30 mouse cellular contexts compared by ENCODE assay signal in genomic region chr5:30611091-30611490, GRCm38 (mm10). TPM values are rescaled to one million over a fixed set of nuclear protein-coding genes. Genes with fewer than 3 reads are reported as not detected.
DNase-seq lines count a peak whose midpoint lies in the region; ATAC-seq and TF ChIP-seq lines count a peak whose summit lies in the region.
"Had no signal": no experiment of that assay in that cellular context is flagged by ENCODE, and none has a peak within 500 bp of the region (broad histone marks: within the 10 kb centered on the region; RNA-seq: fewer than 3 reads in every experiment).

No protein-coding gene starts in this region.

- no peak for ATAC-seq in heart, embryonic 13.5 days (ENCODE audit: extremely low read depth, insufficient number of reproducible peaks, low FRiP score, low TSS enrichment)
- ATAC-seq in midbrain, embryonic 11.5 days (ENCODE audit: low FRiP score) = no peak
- ATAC-seq in midbrain, postnatal 0 days (ENCODE audit: low FRiP score) = no peak
- ATAC-seq: CD4-positive, CD25-positive, alpha-beta regulatory T cell, adult 4 months; forebrain, embryonic 13.5 days; intestine, postnatal 0 days; Patski had no signal

- no peak overlapping the region for H3K4me3 ChIP-seq in heart, embryonic 13.5 days
- H3K4me3 ChIP-seq in midbrain, embryonic 11.5 days (ENCODE audit: low read depth, low read length) = no peak overlapping the region
- no peak overlapping the region for H3K4me3 ChIP-seq in midbrain, postnatal 0 days (ENCODE audit: low read depth, low read length)
- H3K4me3 ChIP-seq in cerebellum, adult 2 months (replicated peaks; ENCODE audit: insufficient read depth, low read depth, low read length) = no peak overlapping the region
- H3K4me3 ChIP-seq: forebrain, embryonic 13.5 days; hindbrain, embryonic 13.5 days; liver, embryonic 15.5 days; lung, embryonic 15.5 days; midbrain, embryonic 12.5 days had no signal

- TF ChIP-seq POLR2A in cerebellum, adult 2 months (IDR thresholded peaks at IDR 0.05; ENCODE audit: borderline replicate concordance, insufficient read depth, low read length) = no peak

- 42% methylated on average over 1 of the region's 1 CpGs for WGBS in heart, embryonic 13.5 days
- WGBS in midbrain, embryonic 11.5 days = 68% methylated on average over 1 of the region's 1 CpGs
- WGBS in midbrain, postnatal 0 days = 79% methylated on average over 1 of the region's 1 CpGs
- WGBS in cerebellum, adult 2 months = 64% methylated on average over 1 of the region's 1 CpGs

- peaks cover 4% of the 10 kb centered on the region; the same call in 1 of the 2 replicates for H3K36me3 ChIP-seq in heart, embryonic 13.5 days
- no peaks in the 10 kb centered on the region for H3K36me3 ChIP-seq in midbrain, embryonic 11.5 days (ENCODE audit: control insufficient read depth, insufficient read depth, low read length)
- H3K36me3 ChIP-seq in midbrain, postnatal 0 days (ENCODE audit: insufficient read depth, low read length) = no peaks in the 10 kb centered on the region
- H3K36me3 ChIP-seq: hindbrain, embryonic 13.5 days; liver, embryonic 15.5 days; lung, embryonic 15.5 days; midbrain, embryonic 12.5 days had no signal

- no peak overlapping the region for H3K4me2 ChIP-seq in heart, embryonic 13.5 days
- no peak overlapping the region for H3K4me2 ChIP-seq in midbrain, embryonic 11.5 days
- no peak overlapping the region for H3K4me2 ChIP-seq in midbrain, postnatal 0 days (ENCODE audit: low read depth, low read length, poor library complexity, severe bottlenecking)
- H3K4me2 ChIP-seq: forebrain, embryonic 13.5 days; hindbrain, embryonic 13.5 days; liver, embryonic 15.5 days; lung, embryonic 15.5 days; midbrain, embryonic 12.5 days had no signal

- no peaks in the 10 kb centered on the region; the same call in 1 of the 2 replicates for H3K9me3 ChIP-seq in heart, embryonic 13.5 days
- no peaks in the 10 kb centered on the region for H3K9me3 ChIP-seq in midbrain, embryonic 11.5 days (ENCODE audit: control insufficient read depth, low read length)
- no peaks in the 10 kb centered on the region for H3K9me3 ChIP-seq in midbrain, postnatal 0 days (ENCODE audit: low read length)
- H3K9me3 ChIP-seq: forebrain, embryonic 13.5 days; hindbrain, embryonic 13.5 days; liver, embryonic 15.5 days; lung, embryonic 15.5 days; midbrain, embryonic 12.5 days had no signal

- H3K4me1 ChIP-seq in heart, embryonic 13.5 days = peaks cover 69% of the 10 kb centered on the region
- H3K4me1 ChIP-seq in midbrain, embryonic 11.5 days (ENCODE audit: control insufficient read depth, insufficient read depth, low read length) = peaks cover 5% of the 10 kb centered on the region; the same call in 1 of the 2 replicates
- H3K4me1 ChIP-seq in midbrain, postnatal 0 days (ENCODE audit: insufficient read depth, low read length) = no peaks in the 10 kb centered on the region
- peaks cover 67% of the 10 kb centered on the region for H3K4me1 ChIP-seq in cerebellum, adult 2 months (ENCODE audit: control insufficient read depth, insufficient read depth, low read length)

- no peak for DNase-seq in heart, adult 18-20 months
- peak; percentile 59 for DNase-seq in midbrain, embryonic 11.5 days (ENCODE audit: low spot score, missing footprints)
- DNase-seq in midbrain, postnatal 0 days (ENCODE audit: low spot score) = no peak
- DNase-seq in ZHBTc4 (ENCODE audit: low read depth, low spot score) (peak; percentile 34), liver (no peak)
- no peak for DNase-seq in cerebellum, adult 2 months
- DNase-seq: adrenal gland, adult 2 months; adrenal gland, postnatal 36 days; cerebellum, adult 9-10 months; cerebellum, postnatal 36 days; gastrocnemius, postnatal 10 days; heart, postnatal 4 days; kidney, adult 9 months; kidney, postnatal 10 days; layer of hippocampus, adult 9-11 months; lung, postnatal 36 days; retina, postnatal 1 day; right cerebral cortex, postnatal 14 days; thymus, postnatal 14 days had no signal

- H3K27me3 ChIP-seq in heart, embryonic 13.5 days (replicated peaks) = no peaks in the 10 kb centered on the region
- no peaks in the 10 kb centered on the region for H3K27me3 ChIP-seq in midbrain, embryonic 11.5 days (ENCODE audit: control insufficient read depth, insufficient read depth, low read length)
- no peaks in the 10 kb centered on the region for H3K27me3 ChIP-seq in midbrain, postnatal 0 days (ENCODE audit: insufficient read depth, low read length)
- H3K27me3 ChIP-seq in cerebellum, adult 2 months (ENCODE audit: control insufficient read depth, insufficient read depth, low read length) = no peaks in the 10 kb centered on the region
- H3K27me3 ChIP-seq: forebrain, embryonic 13.5 days; hindbrain, embryonic 13.5 days; liver, embryonic 15.5 days; lung, embryonic 15.5 days; midbrain, embryonic 12.5 days had no signal

- peak overlapping the region; percentile 47; the same call in 1 of the 2 replicates for H3K9ac ChIP-seq in heart, embryonic 13.5 days
- H3K9ac ChIP-seq in midbrain, embryonic 11.5 days (ENCODE audit: low read length) = no peak overlapping the region
- no peak overlapping the region for H3K9ac ChIP-seq in midbrain, postnatal 0 days (replicated peaks; ENCODE audit: low read length, poor library complexity, severe bottlenecking)
- H3K9ac ChIP-seq: forebrain, embryonic 13.5 days; hindbrain, embryonic 13.5 days; liver, embryonic 15.5 days; lung, embryonic 15.5 days; midbrain, embryonic 12.5 days had no signal

- no peak for TF ChIP-seq CTCF in midbrain, postnatal 0 days (IDR thresholded peaks at IDR 0.05)
- TF ChIP-seq CTCF in cerebellum, adult 2 months (IDR thresholded peaks at IDR 0.05; ENCODE audit: borderline replicate concordance, insufficient read depth, low read depth, low read length) = no peak

- 0 out of 2 replicates have a peak overlapping the region, but pooled peaks have one; percentile 12 for H3K27ac ChIP-seq in heart, embryonic 13.5 days (replicated peaks)
- H3K27ac ChIP-seq in midbrain, embryonic 11.5 days (ENCODE audit: low read depth, low read length) = no peak overlapping the region
- no peak overlapping the region for H3K27ac ChIP-seq in midbrain, postnatal 0 days (ENCODE audit: low read depth, low read length)
- no peak overlapping the region for H3K27ac ChIP-seq in cerebellum, adult 2 months (ENCODE audit: insufficient read depth, low read length)
- H3K27ac ChIP-seq: forebrain, embryonic 13.5 days; hindbrain, embryonic 13.5 days; liver, embryonic 15.5 days; lung, embryonic 15.5 days; midbrain, embryonic 12.5 days had no signal

RNA-seq across cellular contexts. Expression of gene Kcnk3, which starts 23.1 kb away (rescaled TPM):
- polyA plus RNA-seq in heart, embryonic 13.5 days (2015; fragmentation: Nextera tagmentation; extraction: Ambion mirVana) = 28.9 and 29.1 TPM in 2 replicates
- total RNA-seq in heart, adult 18-20 months (2021) = 100 to 1,000 TPM; 237 to 244 TPM
- 0.27 and 0.50 TPM in 2 replicates for polyA plus RNA-seq in midbrain, embryonic 11.5 days (2014; fragmentation: Nextera tagmentation; extraction: Ambion mirVana)
- total RNA-seq in midbrain, postnatal 0 days (2014; rRNA removed) = 18.8 and 21.8 TPM in 2 replicates
- polyA plus RNA-seq in midbrain, postnatal 0 days (2015; fragmentation: Nextera tagmentation; extraction: Ambion mirVana) = 12.2 and 12.3 TPM in 2 replicates
- polyA plus RNA-seq in cerebellum, adult 2 months (2012; rRNA removed) = 81.9 and 93.9 TPM in 2 replicates
- total RNA-seq: megakaryocyte, adult 5-6 weeks; MEL had no signal
- polyA plus RNA-seq: Patski had no signal

RNA-seq across cellular contexts. Expression of gene Slc35f6, which starts 36.6 kb away (rescaled TPM):
- polyA plus RNA-seq in heart, embryonic 13.5 days (2015; fragmentation: Nextera tagmentation; extraction: Ambion mirVana) = 21.9 and 22.6 TPM in 2 replicates
- total RNA-seq in heart, adult 18-20 months (2021) = 10 to 100 TPM; 44.7 to 51.8 TPM
- 22.6 and 28.4 TPM in 2 replicates for polyA plus RNA-seq in midbrain, embryonic 11.5 days (2014; fragmentation: Nextera tagmentation; extraction: Ambion mirVana)
- total RNA-seq in midbrain, postnatal 0 days (2014; rRNA removed) = 62.5 and 65.3 TPM in 2 replicates
- polyA plus RNA-seq in midbrain, postnatal 0 days (2015; fragmentation: Nextera tagmentation; extraction: Ambion mirVana) = 25.1 and 30.9 TPM in 2 replicates
- polyA plus RNA-seq in cerebellum, adult 2 months (2012; rRNA removed) = 57.1 and 60.9 TPM in 2 replicates

RNA-seq across cellular contexts. Expression of gene Cenpa, which starts 55.5 kb away (rescaled TPM):
- 259 TPM in 2 replicates for polyA plus RNA-seq in heart, embryonic 13.5 days (2015; fragmentation: Nextera tagmentation; extraction: Ambion mirVana)
- total RNA-seq in heart, adult 18-20 months (2021) = 10 to 100 TPM; 58.6 to 66.5 TPM
- polyA plus RNA-seq in midbrain, embryonic 11.5 days (2014; fragmentation: Nextera tagmentation; extraction: Ambion mirVana) = 398 and 399 TPM in 2 replicates
- total RNA-seq in midbrain, postnatal 0 days (2014; rRNA removed) = 8.9 and 9.4 TPM in 2 replicates
- 19.6 and 22.6 TPM in 2 replicates for polyA plus RNA-seq in midbrain, postnatal 0 days (2015; fragmentation: Nextera tagmentation; extraction: Ambion mirVana)
- 2.3 TPM in 2 replicates for polyA plus RNA-seq in cerebellum, adult 2 months (2012; rRNA removed)

Comparison
In these comparisons a context has a peak if more than half of its experiments do, and no peak if none do; other contexts are left out.
1. DNase-seq: peak in midbrain, embryonic 11.5 days (single experiment) and ZHBTc4 (single experiment); none in heart, adult 18-20 months (0 of 2), midbrain, postnatal 0 days (single experiment), liver (single experiment) and cerebellum, adult 2 months (0 of 2).
2. RNA of gene Cenpa, which starts 55.5 kb away (polyA plus RNA-seq): 398 to 399 TPM in midbrain, embryonic 11.5 days and 259 TPM in heart, embryonic 13.5 days; 19.6 to 22.6 TPM in midbrain, postnatal 0 days and 2.3 TPM in cerebellum, adult 2 months; every median in the first group is over 10 times any median in the second.